Mouse (Mus musculus): ENCODE measurements around the gene Gp2. TPM values are rescaled to one million over a fixed set of nuclear protein-coding genes. Genes with fewer than 3 reads are reported as not detected.

Gp2 gene
- polyA plus RNA-seq, 1 experiment from 2014 or later = not detected

- Histone ChIP-seq H3K27ac (ENCODE audit: low read depth) (no peak overlapping the region), H3K27me3 (ENCODE audit: insufficient read depth, low read length) (no peaks in the 10 kb centered on the region), H3K4me3 (ENCODE audit: low read depth, low read length) (no peak overlapping the region), H3K9ac (replicated peaks) (no peak overlapping the region), H3K4me2 (ENCODE audit: low read depth, low read length) (no peak overlapping the region), H3K4me1 (ENCODE audit: insufficient read depth) (no peaks in the 10 kb centered on the region), H3K9me3 (ENCODE audit: low read length) (no peaks in the 10 kb centered on the region), H3K36me3 (replicated peaks; ENCODE audit: insufficient read depth, low read length) (no peaks in the 10 kb centered on the region)
- ATAC-seq (no peak), DNase-seq (no peak)
- WGBS (ENCODE audit: insufficient replicate concordance) = 70% methylated on average over 13 of the region's 13 CpGs
- TF ChIP-seq EP300 (IDR thresholded peaks at IDR 0.05; ENCODE audit: low read depth) (no peak), CTCF (IDR thresholded peaks at IDR 0.05; ENCODE audit: low read depth) (no peak)
These were observed 64.9 kb downstream of the Gp2 start for GRCm38 (mm10) chr7:119394050-119394732.

Other genes starting within 250 kb of the Gp2 start
- not detected in 2 replicates for gene Umod, start 20.0 kb upstream of the Gp2 start, polyA plus RNA-seq (2015; fragmentation: Nextera tagmentation; extraction: Ambion mirVana)
- 2.2 and 2.5 TPM in 2 replicates for gene Acsm5, start 60.2 kb upstream of the Gp2 start, polyA plus RNA-seq (2015; fragmentation: Nextera tagmentation; extraction: Ambion mirVana)
- gene Pdilt, start 64.2 kb upstream of the Gp2 start, polyA plus RNA-seq (2015; fragmentation: Nextera tagmentation; extraction: Ambion mirVana) = 0.06 and 0.14 TPM in 2 replicates
- gene Acsm2, start 95.1 kb upstream of the Gp2 start, polyA plus RNA-seq (2015; fragmentation: Nextera tagmentation; extraction: Ambion mirVana) = 0.15 TPM in 1 of 2 replicates, not detected in the other
- 74.6 and 77.9 TPM in 2 replicates for gene Acsm1, start 147.7 kb upstream of the Gp2 start, polyA plus RNA-seq (2015; fragmentation: Nextera tagmentation; extraction: Ambion mirVana)
- not detected in 2 replicates for gene Acsm4, start 230.7 kb upstream of the Gp2 start, polyA plus RNA-seq (2015; fragmentation: Nextera tagmentation; extraction: Ambion mirVana)

Data from liver, postnatal 0 days (tissue).